Mouse (Mus musculus) 3134 (cell line): Measurements from ENCODE around the gene Klhdc1.

ENCODE experiments used
- DNase-seq: peaks from one replicate; pipeline ENCODE4 v3.0.0-alpha.2; 2011; ENCODE audit warnings: low spot score; ENCODE audit not compliant: insufficient read length; ENCODE audit errors: extremely low read depth

Klhdc1 gene

DNA sequence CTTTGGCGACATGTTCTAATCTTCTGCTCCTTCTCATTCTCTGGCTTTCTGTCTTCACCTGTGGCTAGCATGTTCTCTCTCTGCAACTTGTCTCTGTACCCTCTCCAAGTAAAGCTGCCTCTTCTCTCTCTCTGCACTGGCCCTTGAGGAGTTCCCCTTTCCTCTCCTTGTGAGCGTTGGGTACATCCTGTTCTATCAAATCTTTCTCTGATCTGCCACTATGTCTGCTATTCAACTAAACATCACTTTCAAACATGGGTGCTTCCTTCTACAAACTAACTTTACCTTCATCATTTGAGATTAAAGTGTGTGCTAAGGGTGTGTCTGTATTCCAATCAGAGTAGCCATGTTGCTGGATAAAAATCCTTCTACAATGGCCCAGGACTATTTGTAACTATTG, 54.0 kb downstream of the Klhdc1 start:
- DNase-seq = no peak

DNA sequence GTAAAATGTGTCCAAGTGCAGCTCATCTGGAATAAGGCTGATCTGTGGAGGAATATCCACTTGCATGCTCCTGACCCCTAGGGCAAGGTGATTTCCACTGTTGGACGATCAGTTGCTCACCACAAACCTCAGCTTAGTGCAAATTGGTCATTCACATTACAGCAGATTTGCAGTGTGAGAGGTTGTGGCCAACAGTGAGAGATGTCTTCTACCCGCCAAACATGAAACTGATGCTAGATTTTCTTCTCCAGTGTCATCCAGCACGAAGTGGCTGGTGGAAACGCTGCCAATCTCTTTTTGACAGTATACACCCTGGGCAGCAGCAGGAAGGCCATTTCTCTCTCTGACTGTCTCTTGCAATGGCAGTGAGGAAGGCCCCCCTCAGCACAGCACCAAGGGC, 54.7 kb downstream of the Klhdc1 start:
- DNase-seq = no peak

DNA sequence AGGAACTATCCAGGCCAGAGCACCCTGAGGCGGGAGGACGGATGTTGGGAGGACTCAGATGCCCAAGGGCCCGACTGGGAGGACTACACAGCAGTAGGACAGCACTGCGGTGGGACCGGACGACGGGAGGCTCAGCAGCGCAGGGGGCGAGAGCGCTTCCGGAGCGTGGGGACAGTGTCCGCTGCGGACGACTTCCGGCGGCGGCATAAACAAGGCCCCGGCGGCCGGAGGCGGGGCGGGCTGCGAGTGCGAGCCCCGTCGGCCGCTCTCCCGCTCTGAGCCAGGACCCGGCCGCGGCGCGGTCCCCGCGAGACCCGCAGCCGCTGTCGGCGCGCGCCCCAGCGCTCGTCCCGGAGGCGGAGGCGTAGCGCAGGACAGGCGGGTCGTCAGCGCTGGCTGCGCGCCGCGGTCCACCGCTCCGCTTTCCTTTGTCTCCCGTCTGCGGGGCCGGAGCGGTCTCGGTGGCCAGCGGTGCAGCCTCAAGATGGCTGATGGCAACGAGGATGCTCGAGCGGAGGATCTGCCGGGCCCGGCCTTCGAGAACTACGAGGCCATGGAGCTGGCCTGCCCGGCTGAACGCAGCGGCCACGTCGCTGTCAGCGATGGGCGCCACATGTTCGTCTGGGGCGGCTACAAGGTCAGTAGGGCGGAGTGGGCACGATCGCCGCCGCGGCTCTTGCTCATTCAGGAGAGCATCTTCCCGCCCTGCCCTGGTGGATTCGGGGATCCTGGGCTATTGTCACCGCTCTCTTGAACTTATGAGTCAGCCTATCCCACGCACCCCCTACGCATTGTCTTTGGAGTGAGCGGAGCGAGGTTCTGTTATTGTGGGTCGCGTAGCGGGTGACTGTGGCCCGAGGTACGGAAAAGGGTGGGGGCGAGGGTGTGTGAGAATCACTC, 55.8 kb downstream of the Klhdc1 start, which contains the start of gene Klhdc2:
Klhdc2 (plus strand) TSS at position 171 of the 900 bp plus-strand sequence.
- peak; percentile 95 for DNase-seq

DNA sequence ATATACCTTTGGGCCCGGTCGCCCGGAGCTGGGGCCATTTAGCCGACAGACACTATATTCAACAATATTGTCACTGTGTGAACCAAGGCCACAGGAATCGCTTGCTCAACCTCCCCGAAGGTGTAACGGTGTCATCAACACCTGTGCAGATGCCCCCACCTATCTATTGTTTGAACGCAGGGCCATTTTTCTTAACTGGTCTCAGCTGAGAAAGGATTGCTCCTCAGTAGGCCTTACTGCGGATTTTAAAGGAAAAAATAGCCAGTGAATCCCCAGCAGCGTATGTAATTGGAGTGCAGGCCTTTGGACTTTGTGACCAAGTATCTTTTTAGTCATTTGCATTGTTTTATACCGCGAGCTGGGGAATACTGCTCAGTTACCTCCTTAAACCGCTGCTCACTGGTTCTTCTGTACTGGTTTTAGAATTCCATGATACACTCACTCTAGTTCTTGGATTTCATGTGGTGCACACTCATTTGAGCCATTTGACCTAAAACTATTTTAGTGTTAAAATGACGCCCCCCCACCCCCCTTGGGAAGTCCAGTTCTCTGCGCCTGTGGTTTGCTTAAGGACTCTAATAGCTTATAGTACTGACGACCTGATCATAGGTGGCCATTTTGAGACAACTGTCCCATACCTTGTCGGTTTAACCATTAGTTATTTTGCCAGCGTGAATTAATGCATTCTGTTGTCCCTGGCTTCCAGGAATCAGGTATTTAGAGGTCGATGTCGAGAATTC, 56.6 kb downstream of the Klhdc1 start:
- no peak for DNase-seq

DNA sequence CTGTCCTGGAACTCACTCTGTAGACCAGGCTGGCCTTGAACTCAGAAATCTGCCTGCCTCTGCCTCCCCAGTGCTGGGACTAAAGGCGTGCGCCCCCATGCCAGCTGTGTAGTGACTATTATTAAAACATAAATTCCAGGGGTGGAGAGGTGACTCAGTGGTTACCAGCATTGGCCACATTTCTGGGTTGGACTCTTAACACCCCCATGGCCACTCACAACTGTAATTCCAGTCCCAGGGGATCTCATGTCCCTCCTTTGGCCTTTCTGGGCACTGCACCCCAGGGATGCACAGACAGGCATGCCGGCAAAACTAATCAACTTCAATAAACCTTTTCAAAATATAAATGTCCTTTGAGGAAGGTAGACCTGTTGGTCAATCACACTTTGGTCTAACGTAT, 57.3 kb downstream of the Klhdc1 start:
- peak; percentile 18 for DNase-seq

DNA sequence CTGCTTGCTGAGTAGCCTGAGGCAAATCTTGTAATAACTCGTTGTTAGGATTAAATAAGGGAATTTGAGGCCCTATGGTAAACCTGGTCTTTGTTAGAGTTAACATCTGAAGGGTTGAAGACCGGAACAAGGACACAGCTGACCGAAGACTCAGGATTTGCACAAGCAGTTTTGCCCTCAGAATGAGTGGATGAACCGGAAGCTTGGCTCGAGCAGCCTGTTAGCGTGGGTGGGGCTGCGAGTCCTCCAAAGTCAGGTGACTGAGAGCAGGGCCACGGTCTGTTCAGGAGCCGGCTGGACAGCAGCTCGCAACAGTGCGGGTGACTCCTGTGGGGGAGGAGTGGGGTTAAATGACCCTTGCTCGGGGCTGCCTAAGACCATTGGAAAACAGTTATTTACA, 58.3 kb downstream of the Klhdc1 start:
- no peak for DNase-seq

DNA sequence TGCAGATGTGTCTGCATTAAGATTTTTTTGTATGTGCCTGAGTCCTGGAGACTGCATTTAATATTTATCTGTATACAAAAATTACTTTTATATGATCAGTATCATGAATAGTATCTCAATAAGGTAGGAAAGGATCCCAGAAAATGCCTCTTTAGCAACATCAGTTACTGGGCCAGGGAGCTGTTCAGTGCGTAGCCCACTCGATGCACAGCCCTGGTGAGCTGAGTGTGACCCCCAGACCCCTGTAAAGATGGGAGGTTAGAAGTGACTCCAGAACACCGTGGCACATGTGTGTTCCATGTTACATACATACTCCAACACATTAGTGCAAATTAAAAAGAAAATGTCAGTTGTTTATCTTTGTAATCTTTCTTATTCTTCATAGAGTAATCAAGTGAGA, 58.9 kb downstream of the Klhdc1 start:
- DNase-seq = no peak

DNA sequence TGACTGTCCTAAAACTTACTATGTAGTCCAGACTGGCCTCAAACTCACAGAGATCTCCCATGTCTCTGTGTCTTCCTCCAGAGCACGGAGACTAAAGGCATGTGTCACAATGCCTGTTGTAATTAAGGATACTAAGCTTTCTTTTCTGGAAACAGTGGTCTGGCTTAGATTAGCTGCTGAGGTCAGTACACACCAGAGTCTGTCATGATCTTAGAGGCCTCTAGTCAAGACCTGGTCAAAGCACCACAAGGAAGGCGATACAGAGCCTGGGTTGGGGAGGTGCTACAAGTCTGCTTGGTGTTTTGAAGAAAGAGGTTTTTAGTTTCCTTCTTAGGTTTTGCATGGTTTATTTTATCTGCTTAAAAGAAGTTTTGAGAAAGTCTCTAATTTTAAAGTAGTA, 59.4 kb downstream of the Klhdc1 start:
- no peak for DNase-seq

DNA sequence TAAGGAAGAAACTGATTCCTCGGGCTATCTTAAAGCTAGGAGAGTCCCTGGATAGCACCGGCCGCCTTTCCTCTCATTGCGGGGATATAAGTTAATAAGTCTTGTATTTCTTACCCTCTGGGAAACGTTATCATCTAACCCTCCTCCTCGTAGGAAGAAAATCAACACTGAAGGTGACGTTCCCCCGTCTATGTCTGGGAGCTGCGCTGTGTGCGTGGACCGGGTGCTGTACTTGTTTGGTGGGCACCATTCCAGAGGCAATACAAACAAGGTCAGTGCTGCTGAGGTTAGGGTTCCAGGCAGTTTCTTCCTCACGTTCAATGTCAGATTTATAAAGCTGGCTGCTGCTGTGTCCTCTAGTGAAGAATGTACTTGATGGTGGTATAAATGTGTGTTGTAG, 61.2 kb downstream of the Klhdc1 start:
- no peak for DNase-seq

DNA sequence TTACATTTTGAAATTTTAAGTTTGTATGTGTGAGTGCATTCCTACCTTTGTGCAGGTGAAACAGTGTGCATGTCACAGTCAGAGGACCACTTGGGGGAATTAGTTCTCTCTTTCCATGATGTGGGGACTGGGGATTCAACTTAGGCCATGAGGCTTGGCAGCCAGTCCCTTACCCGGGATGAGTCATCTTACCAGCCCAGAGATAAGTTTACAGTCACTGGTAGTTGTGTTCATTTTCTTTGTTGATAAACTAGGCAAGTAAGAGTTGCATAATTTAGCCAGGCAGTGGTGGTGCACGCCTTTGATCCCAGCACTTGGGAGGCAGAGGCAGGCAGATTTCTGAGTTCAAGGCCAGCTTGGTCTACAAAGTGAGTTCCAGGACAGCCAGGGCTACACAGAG, 63.1 kb downstream of the Klhdc1 start:
- no peak for DNase-seq

DNA sequence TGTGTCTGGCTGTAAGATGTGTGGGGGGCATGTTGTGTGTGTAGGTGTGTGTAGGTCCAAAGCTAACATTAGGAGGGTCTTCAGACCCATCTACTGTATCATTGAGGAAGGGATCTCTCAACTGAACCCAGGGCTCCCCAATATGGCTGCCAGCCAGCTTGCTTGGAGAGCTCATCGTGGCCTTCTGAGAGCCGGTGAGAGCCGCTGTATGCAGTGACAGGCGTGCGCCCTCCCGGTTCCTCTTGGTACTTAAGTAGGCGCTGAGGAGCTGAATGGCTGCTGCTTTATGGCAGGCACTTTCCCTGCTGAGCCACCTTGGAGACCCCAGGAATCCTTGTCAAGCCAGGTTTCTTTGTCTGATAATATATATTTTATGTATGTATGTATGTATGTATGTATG, 65.4 kb downstream of the Klhdc1 start:
- DNase-seq = no peak

DNA sequence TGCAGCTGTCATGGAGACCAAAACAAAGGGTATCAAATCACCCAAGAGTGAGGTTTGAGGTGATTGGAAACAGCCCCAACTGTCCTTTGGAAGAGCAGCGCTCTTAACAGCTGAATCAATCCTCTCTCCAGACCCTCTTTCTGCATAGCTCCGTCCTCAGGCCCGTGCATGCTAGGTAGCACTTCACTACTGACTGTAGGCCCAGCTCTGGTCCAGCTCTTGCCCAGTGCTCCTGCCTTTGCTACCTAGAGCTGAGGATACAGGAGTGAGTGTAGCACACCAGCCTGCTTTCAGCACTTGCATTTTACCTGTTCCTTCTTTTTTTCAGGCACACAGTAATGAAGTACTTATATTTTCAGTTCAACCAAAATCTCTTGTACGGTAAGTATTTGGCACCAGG, 68.7 kb downstream of the Klhdc1 start:
- DNase-seq = no peak

DNA sequence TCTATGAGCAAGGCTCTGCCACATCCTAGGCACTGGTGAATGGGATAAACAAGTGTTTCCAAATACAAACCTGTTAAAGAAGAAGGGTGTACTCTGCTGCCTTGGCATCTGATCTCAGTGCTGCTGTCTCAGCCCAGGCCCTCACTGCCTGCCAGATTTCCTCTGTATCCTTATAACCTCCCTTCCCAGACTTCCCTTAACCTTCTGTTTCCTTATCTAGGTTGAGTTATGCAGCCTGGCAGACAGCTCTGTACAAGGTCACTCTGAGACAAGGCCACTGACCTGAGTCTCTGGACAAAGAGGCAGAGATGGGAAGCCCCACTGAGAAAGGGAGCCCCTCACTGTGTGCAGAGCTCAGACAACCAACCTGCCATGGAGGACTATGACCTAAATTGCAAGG, 77.5 kb downstream of the Klhdc1 start:
- DNase-seq = no peak

DNA sequence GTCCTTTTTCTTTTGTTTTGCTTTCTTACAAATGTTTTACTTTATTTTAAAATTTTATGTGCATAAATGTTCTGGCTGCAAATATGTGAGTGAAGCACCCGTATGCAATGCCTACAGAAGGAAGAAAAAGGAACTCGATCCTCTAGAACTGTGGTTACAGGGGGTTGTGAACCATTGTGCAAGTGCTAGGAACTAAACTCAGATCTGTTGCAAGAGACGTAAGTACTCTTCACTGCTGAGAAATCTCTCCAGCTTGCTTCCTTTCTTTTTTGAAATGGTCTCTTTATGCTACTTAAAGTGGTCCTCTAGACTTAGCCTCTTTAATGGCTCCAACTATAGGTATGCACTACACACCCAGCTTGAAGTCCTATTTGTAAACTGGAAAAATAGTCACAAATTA, 90.2 kb downstream of the Klhdc1 start:
- no peak for DNase-seq

DNA sequence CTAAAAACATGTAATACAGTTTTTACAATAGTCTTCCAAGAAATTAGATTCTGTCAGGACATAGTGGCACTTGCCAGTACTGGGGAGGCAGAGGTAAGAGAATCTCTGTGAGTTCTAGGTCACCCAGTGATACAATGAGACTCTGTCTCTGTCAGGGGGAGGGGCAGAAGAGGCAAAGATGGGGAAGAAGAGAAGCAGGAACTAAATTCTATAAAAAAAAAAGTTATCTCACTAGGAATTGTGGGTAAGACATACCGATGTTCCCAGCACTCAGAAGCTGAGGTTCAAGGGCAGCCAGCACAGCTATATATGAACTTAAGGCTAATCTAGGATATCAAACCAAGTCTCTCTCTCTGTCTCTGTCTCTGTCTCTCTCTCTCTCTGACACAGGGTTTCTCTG, 91.2 kb downstream of the Klhdc1 start:
- no peak for DNase-seq

DNA sequence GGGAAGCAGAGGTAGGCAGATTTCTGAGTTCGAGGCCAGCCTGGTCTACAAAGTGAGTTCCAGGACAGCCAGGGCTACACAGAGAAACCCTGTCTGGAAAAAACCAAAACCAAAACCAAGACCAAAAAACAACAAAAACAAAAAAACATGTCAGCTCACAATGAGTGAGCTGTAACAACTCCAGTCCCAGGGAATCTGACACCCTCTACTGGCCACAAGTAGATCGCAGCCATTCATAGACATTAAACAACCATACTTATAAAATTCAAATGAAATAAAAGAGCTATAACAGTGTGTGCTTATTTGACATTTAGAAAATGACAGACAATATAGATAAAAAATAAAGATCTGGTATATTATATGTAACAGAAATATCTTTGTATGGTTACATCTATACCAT, 92.6 kb downstream of the Klhdc1 start:
- DNase-seq = no peak
